Mouse (Mus musculus) olfactory bulb, adult 2 months (tissue): ENCODE data around the gene Rassf4.

Experiments used
- CTCF ChIP-seq: fragments of 200-500 bp; IDR thresholded peaks from 2 replicates; pipeline ENCODE4 v1.5.1; 2012; ENCODE audit warnings: low read depth, mild to moderate bottlenecking, low read length, moderate library complexity; ENCODE audit not compliant: insufficient read depth
- POLR2A ChIP-seq: fragments of 200-500 bp; IDR thresholded peaks from 2 replicates; pipeline ENCODE4 v1.6.1; 2012; ENCODE audit warnings: mild to moderate bottlenecking, low read depth, low read length, moderate library complexity; ENCODE audit not compliant: insufficient read depth

DNA sequence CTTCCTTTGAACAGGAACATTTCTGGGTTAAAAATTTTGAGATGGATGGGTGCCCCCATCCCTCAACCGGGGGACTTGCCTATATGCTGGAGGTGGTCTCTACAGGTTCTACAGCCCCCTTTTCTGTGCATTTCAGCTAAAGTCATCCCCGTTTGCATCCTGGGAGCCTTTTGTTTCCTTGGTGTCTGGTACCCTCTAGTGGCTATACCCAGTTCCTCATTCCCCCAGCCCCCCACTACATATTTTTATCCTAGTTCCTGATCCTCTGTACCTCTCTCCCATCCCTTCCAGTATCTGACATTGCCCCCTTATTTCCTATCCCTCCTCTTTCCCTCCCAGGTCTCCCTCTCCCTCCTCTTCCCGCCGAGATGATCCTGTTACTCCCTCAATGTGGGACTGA is 66.5 kb downstream of the Rassf4 start:
- no peak for TF ChIP-seq POLR2A
- TF ChIP-seq CTCF, result no peak
